Mouse (Mus musculus): ENCODE results near the gene Lrmda.

Lrmda gene

GRCm38 (mm10) chr14:22019252-22019948 is at the start of gene Lrmda:
Gene Lrmda, plus strand, starts transcription at chr14:22019712.
- DNase-seq, result peak; percentile 79

- peak; percentile 93 for DNase-seq
Observed at GRCm38 (mm10) chr14:21981462-21981861, 38.0 kb upstream of the Lrmda start.

GRCm38 (mm10) chr14:21982096-21982591 is 37.4 kb upstream of the Lrmda start:
- peak; percentile 62 for DNase-seq

- DNase-seq, result peak; percentile 72
Observed at GRCm38 (mm10) chr14:21982592-21983310, 36.8 kb upstream of the Lrmda start.

- DNase-seq, result peak; percentile 59
Observed at GRCm38 (mm10) chr14:21983311-21983949, 36.1 kb upstream of the Lrmda start.

GRCm38 (mm10) chr14:21983950-21984730 is 35.4 kb upstream of the Lrmda start:
- DNase-seq, result peak; percentile 46

- peak; percentile 61 for DNase-seq
Observed at GRCm38 (mm10) chr14:21984757-21985425, 34.6 kb upstream of the Lrmda start.

GRCm38 (mm10) chr14:21985426-21985931 is 34.0 kb upstream of the Lrmda start:
- DNase-seq, result peak; percentile 66

- peak; percentile 88 for DNase-seq
Observed at GRCm38 (mm10) chr14:21985981-21986732, 33.4 kb upstream of the Lrmda start.

- DNase-seq, result peak; percentile 82
Observed at GRCm38 (mm10) chr14:21986733-21987659, 32.5 kb upstream of the Lrmda start.

- peak; percentile 98 for DNase-seq
Observed at GRCm38 (mm10) chr14:21987660-21988576, 31.6 kb upstream of the Lrmda start.

- peak; percentile 78 for DNase-seq
Observed at GRCm38 (mm10) chr14:21988577-21989290, 30.8 kb upstream of the Lrmda start.

GRCm38 (mm10) chr14:21989291-21989913 is 30.1 kb upstream of the Lrmda start, which contains the start of gene Zfp503:
Gene Zfp503, minus strand, starts transcription at chr14:21989601.
- DNase-seq, result peak; percentile 90

- peak; percentile 75 for DNase-seq
Observed at GRCm38 (mm10) chr14:21990321-21991021, 29.0 kb upstream of the Lrmda start.

- peak; percentile 90 for DNase-seq
Observed at GRCm38 (mm10) chr14:21991251-21991780, 28.2 kb upstream of the Lrmda start.

- peak; percentile 57 for DNase-seq
Observed at GRCm38 (mm10) chr14:21991856-21992255, 27.7 kb upstream of the Lrmda start.
